10 mouse cellular contexts compared by ENCODE assay signal in the genomic region with DNA sequence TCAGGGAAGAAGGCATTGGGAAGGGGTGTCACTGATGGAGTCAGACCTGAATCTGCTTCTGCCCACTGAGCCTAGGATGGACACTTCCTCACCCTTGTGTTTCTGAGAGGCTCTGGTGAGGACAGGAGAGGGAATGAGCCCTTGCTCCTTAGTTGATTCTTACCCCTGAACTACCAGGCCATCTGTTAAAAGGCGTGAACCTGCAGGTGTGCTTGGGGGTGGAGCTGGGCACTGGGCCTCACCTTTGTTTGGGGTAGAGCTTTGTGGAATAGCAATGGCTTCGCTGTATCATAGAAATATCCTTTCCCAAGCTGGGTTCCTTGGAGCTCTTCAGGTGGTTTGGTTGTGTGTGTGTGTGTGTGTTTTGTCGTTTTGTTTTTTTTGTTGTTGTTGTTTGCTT. TPM values are rescaled to one million over a fixed set of nuclear protein-coding genes. Genes with fewer than 3 reads are reported as not detected.
A peak's percentile ranks its signal among the peaks of the same experiment; 100 is the strongest.
DNase-seq lines count a peak whose midpoint lies in the region; ATAC-seq and TF ChIP-seq lines count a peak whose summit lies in the region.
"Had no signal": no experiment of that assay in that cellular context is flagged by ENCODE, and none has a peak within 500 bp of the region (broad histone marks: within the 10 kb centered on the region; RNA-seq: fewer than 3 reads in every experiment).

No protein-coding gene starts in this region.

- no peaks in the 10 kb centered on the region for H3K9me3 ChIP-seq in heart, embryonic 14.5 days (ENCODE audit: control insufficient read depth, low read length)
- H3K9me3 ChIP-seq in ES-E14 (ENCODE audit: control insufficient read depth, insufficient read depth, low read depth, low read length), result no peaks in the 10 kb centered on the region
- no peaks in the 10 kb centered on the region for H3K9me3 ChIP-seq in forebrain, postnatal 0 days (ENCODE audit: low read length)
- no peaks in the 10 kb centered on the region for H3K9me3 ChIP-seq in liver, embryonic 16.5 days (replicated peaks; ENCODE audit: control insufficient read depth, low read length)

- WGBS in heart, embryonic 14.5 days, result 77% methylated on average over 3 of the region's 3 CpGs
- 70% methylated on average over 3 of the region's 3 CpGs for WGBS in forebrain, postnatal 0 days
- 68% methylated on average over 3 of the region's 3 CpGs for WGBS in liver, embryonic 16.5 days (ENCODE audit: insufficient replicate concordance)

- TF ChIP-seq CTCF in forebrain, postnatal 0 days (IDR thresholded peaks at IDR 0.05; ENCODE audit: low read depth), result no peak

- H3K27ac ChIP-seq in heart, embryonic 14.5 days (replicated peaks in 1 of 2; ENCODE audit: control insufficient read depth in 1 of 2, insufficient read depth in 1 of 2, low read depth in 2 of 2, low read length in 2 of 2), result no peak overlapping the region
- no peak overlapping the region for H3K27ac ChIP-seq in ES-E14 (ENCODE audit: insufficient read depth, low read depth, low read length, poor library complexity, severe bottlenecking)
- H3K27ac ChIP-seq in forebrain, postnatal 0 days (ENCODE audit: low read depth, low read length), result no peak overlapping the region
- H3K27ac ChIP-seq in liver, embryonic 16.5 days (ENCODE audit: low read length), result no peak overlapping the region

- no peak for DNase-seq in heart, postnatal 10 days
- DNase-seq in ES-E14 (ENCODE audit: low read depth, low spot score) (no peak), adipocyte (ENCODE audit: low spot score) (no peak)
- no peak for DNase-seq in forebrain, postnatal 0 days
- DNase-seq in cerebellum, postnatal 14 days, result no peak
- DNase-seq in spleen, adult 12 weeks (ENCODE audit: low spot score), result no peak
- DNase-seq: adrenal gland, postnatal 36 days; layer of hippocampus, adult 9-11 months had no signal

- in situ Hi-C loops in ES-E14 (cut with MboI; ENCODE audit: low sequenced_read_pairs in 2 of 2, unreplicated experiment in 2 of 2), result no loop called here

- H3K36me3 ChIP-seq in heart, embryonic 14.5 days (ENCODE audit: control insufficient read depth, insufficient read depth, low read length), result peaks cover 39% of the 10 kb centered on the region
- peaks cover 10% of the 10 kb centered on the region; the same call in 1 of the 2 replicates for H3K36me3 ChIP-seq in ES-E14 (ENCODE audit: control insufficient read depth, insufficient read depth, low read length, poor library complexity, severe bottlenecking)
- H3K36me3 ChIP-seq in forebrain, postnatal 0 days (ENCODE audit: insufficient read depth), result no peaks in the 10 kb centered on the region; the same call in none of the 2 replicates
- H3K36me3 ChIP-seq in liver, embryonic 16.5 days (ENCODE audit: control insufficient read depth, insufficient read depth), result peaks cover 8% of the 10 kb centered on the region; the same call in 1 of the 2 replicates

- peak overlapping the region; percentile 88 for H3K4me2 ChIP-seq in heart, embryonic 14.5 days (ENCODE audit: low read length)
- peak overlapping the region; percentile 83 for H3K4me2 ChIP-seq in forebrain, postnatal 0 days (ENCODE audit: low read depth)
- peak overlapping the region; percentile 84 for H3K4me2 ChIP-seq in liver, embryonic 16.5 days (ENCODE audit: low read depth, low read length)

- peaks cover 6 to 15% of the 10 kb centered on the region in 2 experiments; a peak in 3 of 4 replicates for H3K4me1 ChIP-seq in heart, embryonic 14.5 days (ENCODE audit: control insufficient read depth in 2 of 2, insufficient read depth in 2 of 2, low read length in 2 of 2)
- peaks cover 2 to 3% of the 10 kb centered on the region in 2 experiments; a peak in 2 of 4 replicates for H3K4me1 ChIP-seq in ES-E14 (ENCODE audit: control insufficient read depth in 2 of 2, insufficient read depth in 2 of 2, low read length in 2 of 2, poor library complexity in 1 of 2)
- peaks cover 6% of the 10 kb centered on the region for H3K4me1 ChIP-seq in forebrain, postnatal 0 days (ENCODE audit: insufficient read depth)
- peaks cover 15% of the 10 kb centered on the region for H3K4me1 ChIP-seq in liver, embryonic 16.5 days (ENCODE audit: control insufficient read depth, low read depth, low read length)

- ATAC-seq in heart, embryonic 14.5 days (ENCODE audit: insufficient number of reproducible peaks, insufficient read depth, low FRiP score, low read depth), result no peak
- ATAC-seq in forebrain, postnatal 0 days, result no peak
- no peak for ATAC-seq in liver, embryonic 16.5 days (ENCODE audit: low read depth)

- H3K27me3 ChIP-seq in heart, embryonic 14.5 days (ENCODE audit: control insufficient read depth, insufficient read depth, low read length), result no peaks in the 10 kb centered on the region
- no peaks in the 10 kb centered on the region for H3K27me3 ChIP-seq in forebrain, postnatal 0 days (ENCODE audit: insufficient read depth, low read length)
- no peaks in the 10 kb centered on the region for H3K27me3 ChIP-seq in liver, embryonic 16.5 days (ENCODE audit: control insufficient read depth, insufficient read depth, low read depth, low read length)

- intact Hi-C loops in heart, postnatal 10 days (cut with DNase I), result loop anchor here (2.0 to 5.0 kb wide), 2 partner anchors 125 to 195 kb away; partner anchors contain the start of genes Glyctk and Parp3

- H3K4me3 ChIP-seq in heart, embryonic 14.5 days (ENCODE audit: control insufficient read depth in 1 of 2, insufficient read depth in 1 of 2, low read depth in 1 of 2, low read length in 2 of 2), result peak overlapping the region; percentile 70 to 73; a peak in 2 of 4 replicates
- H3K4me3 ChIP-seq in ES-E14 (ENCODE audit: insufficient read depth in 1 of 2, low read depth in 1 of 2, low read length in 2 of 2, poor library complexity in 1 of 2, severe bottlenecking in 1 of 2), result peak overlapping the region; percentile 79 to 96; a peak in 2 of 4 replicates
- no peak overlapping the region for H3K4me3 ChIP-seq in forebrain, postnatal 0 days (ENCODE audit: low read depth, low read length)
- peak overlapping the region; percentile 79 for H3K4me3 ChIP-seq in liver, embryonic 16.5 days (ENCODE audit: low read depth, low read length)

- H3K9ac ChIP-seq in heart, embryonic 14.5 days (ENCODE audit: low read length), result peak overlapping the region; percentile 82
- H3K9ac ChIP-seq in ES-E14 (ENCODE audit: insufficient read depth, low read depth, low read length, poor library complexity, severe bottlenecking), result peak overlapping the region; percentile 88
- no peak overlapping the region for H3K9ac ChIP-seq in forebrain, postnatal 0 days
- peak overlapping the region; percentile 84 for H3K9ac ChIP-seq in liver, embryonic 16.5 days (ENCODE audit: low read depth, low read length)

TF ChIP-seq in ES-E14, 5 proteins besides CTCF, POLR2A, EP300 and RAD21:
- no peak for TF ChIP-seq CHD2 (IDR thresholded peaks at IDR 0.05; ENCODE audit: low read depth, low read length)
- no peak for TF ChIP-seq ZC3H11A (IDR thresholded peaks at IDR 0.05; ENCODE audit: borderline replicate concordance, low read depth, low read length)
- TF ChIP-seq ZNF384 (IDR thresholded peaks at IDR 0.05; ENCODE audit: low read depth, low read length), result no peak
- no peak for TF ChIP-seq MAFK (IDR thresholded peaks at IDR 0.05; ENCODE audit: insufficient read depth, low read depth, low read length)
- no peak for TF ChIP-seq HCFC1 (IDR thresholded peaks at IDR 0.05; ENCODE audit: borderline replicate concordance, insufficient read depth, low read length)

RNA-seq across cellular contexts. Expression of gene Poc1a, which starts 1.2 kb away (rescaled TPM):
- 24.0 and 24.3 TPM in 2 replicates for polyA plus RNA-seq in heart, embryonic 14.5 days (2014; fragmentation: Nextera tagmentation; extraction: Ambion mirVana)
- 1 to 10 TPM; 6.4 to 7.2 TPM for total RNA-seq in heart, postnatal 10 days (2021)
- 19.3 and 21.2 TPM in 2 replicates for total RNA-seq in ES-E14 (2012; rRNA removed)
- 5.8 and 7.6 TPM in 2 replicates for total RNA-seq in forebrain, postnatal 0 days (2014; rRNA removed)
- 12.0 and 14.3 TPM in 2 replicates for polyA plus RNA-seq in forebrain, postnatal 0 days (2015; fragmentation: Nextera tagmentation; extraction: Ambion mirVana)
- 20.3 and 21.0 TPM in 2 replicates for polyA plus RNA-seq in liver, embryonic 16.5 days (2015; fragmentation: Nextera tagmentation; extraction: Ambion mirVana)

RNA-seq across cellular contexts. Expression of gene Alas1, which starts 33.6 kb away (rescaled TPM):
- 162 and 181 TPM in 2 replicates for polyA plus RNA-seq in heart, embryonic 14.5 days (2014; fragmentation: Nextera tagmentation; extraction: Ambion mirVana)
- 100 to 1,000 TPM; 492 to 534 TPM for total RNA-seq in heart, postnatal 10 days (2021)
- total RNA-seq in ES-E14 (2012; rRNA removed), result 36.1 and 48.5 TPM in 2 replicates
- 58.4 and 68.4 TPM in 2 replicates for total RNA-seq in forebrain, postnatal 0 days (2014; rRNA removed)
- 70.4 and 77.8 TPM in 2 replicates for polyA plus RNA-seq in forebrain, postnatal 0 days (2015; fragmentation: Nextera tagmentation; extraction: Ambion mirVana)
- polyA plus RNA-seq in liver, embryonic 16.5 days (2015; fragmentation: Nextera tagmentation; extraction: Ambion mirVana), result 53.9 and 57.9 TPM in 2 replicates

RNA-seq across cellular contexts. Expression of gene Tlr9, which starts 59.6 kb away (rescaled TPM):
- 0.05 and 0.09 TPM in 2 replicates for polyA plus RNA-seq in heart, embryonic 14.5 days (2014; fragmentation: Nextera tagmentation; extraction: Ambion mirVana)
- under 1 TPM; 0.72 to 0.79 TPM for total RNA-seq in heart, postnatal 10 days (2021)
- 0.09 TPM in 1 of 2 replicates, not detected in the other for total RNA-seq in ES-E14 (2012; rRNA removed)
- 0.08 and 0.14 TPM in 2 replicates for total RNA-seq in forebrain, postnatal 0 days (2014; rRNA removed)
- 0.04 TPM in 1 of 2 replicates, not detected in the other for polyA plus RNA-seq in forebrain, postnatal 0 days (2015; fragmentation: Nextera tagmentation; extraction: Ambion mirVana)
- 0.04 and 0.05 TPM in 2 replicates for polyA plus RNA-seq in liver, embryonic 16.5 days (2015; fragmentation: Nextera tagmentation; extraction: Ambion mirVana)
